Mouse (Mus musculus) brown adipose tissue, adult 24 weeks (tissue): ENCODE data around the gene Apbb1ip. TPM values are rescaled to one million over a fixed set of nuclear protein-coding genes. Genes with fewer than 3 reads are reported as not detected.
A peak's percentile ranks its signal among the peaks of the same experiment; 100 is the strongest.

Experiments used
- H3K27ac ChIP-seq: fragments of 200-500 bp; replicated peaks from 2 replicates; pipeline ENCODE4 v1.5.1; 2012; ENCODE audit warnings: low read depth, mild to moderate bottlenecking, low read length
- H3K4me1 ChIP-seq: fragments of 200-500 bp; 2 replicates; pipeline ENCODE4 v1.6.1; 2012; ENCODE audit warnings: low read length, mixed read lengths; ENCODE audit not compliant: control insufficient read depth, insufficient read depth, insufficient read length
- H3K4me3 ChIP-seq: fragments of 200-500 bp; 2 replicates; pipeline ENCODE4 v1.5.1; 2012; ENCODE audit warnings: low read depth, mild to moderate bottlenecking, low read length, moderate library complexity; ENCODE audit not compliant: insufficient read depth
- polyA plus RNA-seq: library from polyadenylated mRNA; stranded (reverse); fragments of >200 nt; gene quantifications from 2 replicates; pipeline ENCODE4 v1.2.4, GENCODE M21; 2012; ENCODE audit not compliant: missing spikeins, insufficient read depth, insufficient read length

Apbb1ip gene
- polyA plus RNA-seq, 1 experiment: 3.7 TPM

- Histone ChIP-seq H3K4me1 (no peaks in the 10 kb centered on the region), H3K27ac (no peak overlapping the region), H3K4me3 (no peak overlapping the region)
These were observed 10.9 kb downstream of the Apbb1ip start for GRCm38 (mm10) chr2:22784771-22785170.

- Histone ChIP-seq H3K27ac (no peak overlapping the region), H3K4me3 (no peak overlapping the region), H3K4me1 (no peaks in the 10 kb centered on the region)
These were observed 14.8 kb downstream of the Apbb1ip start for GRCm38 (mm10) chr2:22788658-22789057.

GRCm38 (mm10) chr2:22789576-22789975 is 15.7 kb downstream of the Apbb1ip start:
- no peak overlapping the region for H3K27ac ChIP-seq
- no peaks in the 10 kb centered on the region for H3K4me1 ChIP-seq
- H3K4me3 ChIP-seq: no peak overlapping the region

- H3K27ac ChIP-seq: no peak overlapping the region
- no peak overlapping the region for H3K4me3 ChIP-seq
- H3K4me1 ChIP-seq: no peaks in the 10 kb centered on the region
These were observed 16.5 kb downstream of the Apbb1ip start for GRCm38 (mm10) chr2:22790435-22790834.

- Histone ChIP-seq H3K27ac (no peak overlapping the region), H3K4me3 (no peak overlapping the region), H3K4me1 (no peaks in the 10 kb centered on the region)
These were observed 21.2 kb downstream of the Apbb1ip start for GRCm38 (mm10) chr2:22795087-22795486.

- H3K4me1 ChIP-seq: no peaks in the 10 kb centered on the region
- no peak overlapping the region for H3K27ac ChIP-seq
- no peak overlapping the region for H3K4me3 ChIP-seq
These were observed 22.6 kb downstream of the Apbb1ip start for GRCm38 (mm10) chr2:22796487-22796886.

- Histone ChIP-seq H3K4me1 (no peaks in the 10 kb centered on the region), H3K4me3 (no peak overlapping the region)
These were observed 25.6 kb downstream of the Apbb1ip start for GRCm38 (mm10) chr2:22799430-22800041.

GRCm38 (mm10) chr2:22805589-22805988 is 31.7 kb downstream of the Apbb1ip start:
- H3K4me3 ChIP-seq: no peak overlapping the region
- no peaks in the 10 kb centered on the region; the same call in 1 of the 2 replicates for H3K4me1 ChIP-seq
- no peak overlapping the region; the same call in 1 of the 2 replicates for H3K27ac ChIP-seq

More at GRCm38 (mm10) chr2:22799430-22800041, 25.6 kb downstream of the Apbb1ip start:
- H3K27ac ChIP-seq: peak overlapping the region; percentile 18; the same call in 1 of the 2 replicates

GRCm38 (mm10) chr2:22806576-22806975 is 32.7 kb downstream of the Apbb1ip start:
- 0 out of 2 replicates have a peak overlapping the region, but pooled peaks have one; percentile 14 for H3K27ac ChIP-seq
- H3K4me1 ChIP-seq: no peaks in the 10 kb centered on the region; the same call in 1 of the 2 replicates
- no peak overlapping the region for H3K4me3 ChIP-seq

GRCm38 (mm10) chr2:22807312-22807711 is 33.4 kb downstream of the Apbb1ip start:
- H3K27ac ChIP-seq: 0 out of 2 replicates have a peak overlapping the region, but pooled peaks have one; percentile 14
- H3K4me3 ChIP-seq: no peak overlapping the region
- H3K4me1 ChIP-seq: no peaks in the 10 kb centered on the region; the same call in 1 of the 2 replicates

- no peaks in the 10 kb centered on the region for H3K4me1 ChIP-seq
These were observed 37.0 kb downstream of the Apbb1ip start for GRCm38 (mm10) chr2:22810851-22811250.

GRCm38 (mm10) chr2:22811466-22811865 is 37.6 kb downstream of the Apbb1ip start:
- H3K4me1 ChIP-seq: no peaks in the 10 kb centered on the region
- no peak overlapping the region for H3K4me3 ChIP-seq
- H3K27ac ChIP-seq: no peak overlapping the region

More at GRCm38 (mm10) chr2:22810851-22811250, 37.0 kb downstream of the Apbb1ip start:
- no peak overlapping the region for H3K4me3 ChIP-seq
- H3K27ac ChIP-seq: no peak overlapping the region

- no peaks in the 10 kb centered on the region for H3K4me1 ChIP-seq
- H3K4me3 ChIP-seq: no peak overlapping the region
- no peak overlapping the region; the same call in 1 of the 2 replicates for H3K27ac ChIP-seq
These were observed 40.0 kb downstream of the Apbb1ip start for GRCm38 (mm10) chr2:22813921-22814320.

GRCm38 (mm10) chr2:22815674-22816073 is 41.8 kb downstream of the Apbb1ip start:
- H3K4me3 ChIP-seq: no peak overlapping the region
- H3K27ac ChIP-seq: no peak overlapping the region
- H3K4me1 ChIP-seq: no peaks in the 10 kb centered on the region

- H3K4me3 ChIP-seq: no peak overlapping the region
- no peak overlapping the region for H3K27ac ChIP-seq
These were observed 42.3 kb downstream of the Apbb1ip start for GRCm38 (mm10) chr2:22816231-22816630.

GRCm38 (mm10) chr2:22822293-22822692 is 48.4 kb downstream of the Apbb1ip start:
- H3K4me3 ChIP-seq: no peak overlapping the region
- H3K27ac ChIP-seq: no peak overlapping the region
- H3K4me1 ChIP-seq: no peaks in the 10 kb centered on the region

More at GRCm38 (mm10) chr2:22816231-22816630, 42.3 kb downstream of the Apbb1ip start:
- H3K4me1 ChIP-seq: no peaks in the 10 kb centered on the region
